Mouse (Mus musculus): ENCODE results near the gene Hist1h3g. TPM values are rescaled to one million over a fixed set of nuclear protein-coding genes. Genes with fewer than 3 reads are reported as not detected.
"Not testable (repeated sequence)": the region's sequence is repeated elsewhere in the genome, so short reads cannot be mapped to it uniquely, and the experiment has no call there.

The Hist1h3g gene
- polyA plus RNA-seq, 1 experiment, result 0.92 TPM

DNA sequence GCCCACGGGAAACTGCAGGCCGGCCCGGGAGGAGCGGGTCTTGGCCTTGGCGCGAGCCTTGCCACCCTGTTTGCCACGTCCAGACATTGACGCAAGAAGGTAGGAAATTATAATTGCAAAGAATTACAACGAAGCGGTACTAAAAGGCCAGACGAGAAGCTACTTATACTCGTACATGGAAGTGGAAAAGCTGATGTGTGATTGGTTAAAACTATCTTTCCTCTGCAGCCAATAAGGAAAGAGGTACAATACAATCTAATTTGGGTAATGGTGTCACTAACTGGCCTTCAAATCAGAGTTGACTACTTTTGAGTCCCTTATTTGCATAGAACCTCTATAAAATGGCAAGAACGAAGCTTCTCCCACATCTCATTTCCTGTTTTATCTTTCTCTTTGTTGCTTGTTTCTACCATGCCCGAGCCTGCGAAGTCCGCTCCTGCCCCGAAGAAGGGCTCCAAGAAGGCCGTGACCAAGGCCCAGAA lies 35.8 kb downstream of the Hist1h3g start, which contains the start of the genes Hist1h2ae and Hist1h2bg:
TSS of gene Hist1h2ae (minus strand) at position 199 of the 482 bp plus-strand sequence.
TSS of gene Hist1h2bg (plus strand) at position 375 of the 482 bp plus-strand sequence.
- Histone ChIP-seq H3K27ac (ENCODE audit: insufficient read depth, low read length) (peak within 1 kb of the TSS; percentile 99), H3K4me3 (ENCODE audit: insufficient read depth, low read length) (peak within 1 kb of the TSS; percentile 69), H3K4me1 (ENCODE audit: control insufficient read depth, insufficient read depth, low read length) (peaks cover 2% of the 10 kb centered on the region; the same call in 1 of the 2 replicates)
- TF ChIP-seq POLR2A (IDR thresholded peaks at IDR 0.05; ENCODE audit: extremely low read depth, insufficient read depth, low read length) (peak; percentile 75), CTCF (IDR thresholded peaks at IDR 0.05; ENCODE audit: extremely low read depth, insufficient read depth, low read length) (no peak)

DNA sequence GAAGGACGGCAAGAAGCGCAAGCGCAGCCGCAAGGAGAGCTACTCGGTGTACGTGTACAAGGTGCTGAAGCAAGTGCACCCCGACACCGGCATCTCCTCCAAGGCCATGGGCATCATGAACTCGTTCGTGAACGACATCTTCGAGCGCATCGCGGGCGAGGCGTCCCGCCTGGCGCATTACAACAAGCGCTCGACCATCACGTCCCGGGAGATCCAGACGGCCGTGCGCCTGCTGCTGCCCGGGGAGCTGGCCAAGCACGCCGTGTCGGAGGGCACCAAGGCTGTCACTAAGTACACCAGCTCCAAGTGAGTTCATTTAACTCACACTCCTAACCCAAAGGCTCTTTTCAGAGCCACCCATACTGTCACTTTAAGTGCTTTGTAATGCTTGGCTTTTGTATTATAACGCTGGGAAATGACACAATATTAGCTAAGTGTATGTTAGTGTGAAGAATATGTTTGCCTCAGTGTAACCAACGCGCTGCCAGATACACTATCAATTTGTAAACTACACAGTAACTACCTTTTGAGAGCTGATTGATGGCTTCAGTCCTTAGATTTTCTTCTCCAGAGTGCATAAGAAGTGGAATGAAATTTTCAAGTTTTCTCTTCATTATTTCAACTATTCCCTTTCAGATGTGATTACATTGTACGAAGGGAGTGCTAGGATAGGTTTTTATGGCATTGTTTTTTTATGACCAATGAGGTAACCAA lies 36.4 kb downstream of the Hist1h3g start:
- H3K4me3 ChIP-seq (ENCODE audit: insufficient read depth, low read length), result peak overlapping the region; percentile 69
- H3K27ac ChIP-seq (ENCODE audit: insufficient read depth, low read length), result peak overlapping the region; percentile 96
- not testable (repeated sequence) for H3K4me1 ChIP-seq (ENCODE audit: control insufficient read depth, insufficient read depth, low read length)

DNA sequence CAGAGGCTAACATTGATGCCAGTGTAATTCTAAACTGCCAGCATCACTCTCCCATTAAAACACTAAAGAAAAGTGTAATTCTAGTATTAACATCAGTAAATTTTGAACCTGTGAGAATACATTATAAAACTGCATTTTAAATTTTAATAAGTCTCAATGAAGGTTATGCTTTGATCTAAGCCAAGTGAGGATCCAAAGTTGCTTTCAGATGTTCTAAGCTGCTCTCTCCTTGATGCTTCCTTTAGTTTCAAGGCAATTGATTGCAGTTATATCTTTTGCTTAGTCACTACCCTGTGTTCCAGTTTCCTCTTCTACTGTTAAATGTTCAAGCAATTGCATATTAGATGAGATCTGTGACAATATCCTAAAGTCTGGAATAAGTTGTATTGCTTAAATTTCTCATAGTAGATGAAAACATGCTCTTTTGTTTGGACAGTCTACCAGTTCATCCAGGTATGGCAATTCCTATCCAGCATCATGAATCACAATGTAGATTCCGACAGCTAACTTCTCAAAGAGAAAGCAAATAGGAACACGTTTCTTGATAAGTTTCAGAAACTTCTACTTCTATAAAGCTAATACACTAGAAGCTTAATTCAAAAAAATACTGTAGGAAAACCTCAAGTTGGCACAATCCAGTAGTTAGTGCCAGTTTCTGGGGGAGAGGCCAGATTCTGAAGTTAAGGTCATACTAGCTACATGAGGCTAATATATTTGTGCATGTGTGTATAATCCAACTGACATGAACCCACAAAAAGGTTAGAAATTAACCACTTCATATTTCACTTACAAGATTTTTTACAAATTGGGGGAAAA lies 37.2 kb downstream of the Hist1h3g start:
- H3K4me3 ChIP-seq (ENCODE audit: insufficient read depth, low read length), result peak overlapping the region; percentile 69; the same call in 1 of the 2 replicates
- no peak for TF ChIP-seq CTCF (IDR thresholded peaks at IDR 0.05; ENCODE audit: extremely low read depth, insufficient read depth, low read length)
- TF ChIP-seq POLR2A (IDR thresholded peaks at IDR 0.05; ENCODE audit: extremely low read depth, insufficient read depth, low read length), result no peak
- peaks cover 2% of the 10 kb centered on the region; the same call in 1 of the 2 replicates for H3K4me1 ChIP-seq (ENCODE audit: control insufficient read depth, insufficient read depth, low read length)
- no peak overlapping the region for H3K27ac ChIP-seq (ENCODE audit: insufficient read depth, low read length)

DNA sequence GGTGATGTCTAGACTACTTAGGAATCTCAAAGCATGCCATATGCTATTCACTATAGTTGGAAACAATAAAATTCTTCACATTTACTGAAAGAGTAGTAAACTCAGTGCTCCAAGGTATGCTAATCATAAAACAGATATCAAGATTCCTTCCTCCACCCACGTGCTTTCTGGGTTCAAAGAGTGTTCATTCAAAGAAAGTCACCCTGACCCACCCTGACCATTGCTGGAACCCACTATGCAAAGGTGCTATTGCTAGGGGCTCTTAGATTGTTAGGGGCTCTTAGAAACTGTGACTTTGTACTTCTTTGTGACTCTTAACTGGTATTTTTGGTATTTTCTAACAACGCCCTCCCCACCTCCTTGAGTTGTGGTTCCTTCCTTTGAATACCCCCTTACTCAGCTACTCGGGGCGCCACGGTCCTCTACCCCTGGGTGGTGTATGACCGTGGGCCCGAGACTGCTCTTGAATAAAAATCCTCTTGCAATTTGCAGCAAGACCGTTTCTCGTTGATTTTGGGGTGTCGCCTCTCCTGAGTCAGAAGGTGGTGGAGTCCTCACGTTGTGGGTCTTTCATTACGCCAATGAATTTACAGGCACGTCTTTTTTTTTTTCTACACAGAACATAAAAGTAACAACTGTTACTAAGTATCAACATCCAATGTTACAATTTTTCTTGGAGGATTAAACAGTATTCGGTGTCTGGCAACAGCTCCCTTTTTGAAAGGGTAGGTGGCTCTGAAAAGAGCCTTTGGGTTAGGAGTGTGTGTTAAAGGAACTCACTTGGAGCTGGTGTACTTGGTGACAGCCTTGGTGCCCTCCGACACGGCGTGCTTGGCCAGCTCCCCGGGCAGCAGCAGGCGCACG lies 38.0 kb downstream of the Hist1h3g start:
- not testable (repeated sequence) for H3K4me1 ChIP-seq (ENCODE audit: control insufficient read depth, insufficient read depth, low read length); H3K27ac ChIP-seq (ENCODE audit: insufficient read depth, low read length)
- H3K4me3 ChIP-seq (ENCODE audit: insufficient read depth, low read length), result peak overlapping the region; percentile 69; the same call in 1 of the 2 replicates

DNA sequence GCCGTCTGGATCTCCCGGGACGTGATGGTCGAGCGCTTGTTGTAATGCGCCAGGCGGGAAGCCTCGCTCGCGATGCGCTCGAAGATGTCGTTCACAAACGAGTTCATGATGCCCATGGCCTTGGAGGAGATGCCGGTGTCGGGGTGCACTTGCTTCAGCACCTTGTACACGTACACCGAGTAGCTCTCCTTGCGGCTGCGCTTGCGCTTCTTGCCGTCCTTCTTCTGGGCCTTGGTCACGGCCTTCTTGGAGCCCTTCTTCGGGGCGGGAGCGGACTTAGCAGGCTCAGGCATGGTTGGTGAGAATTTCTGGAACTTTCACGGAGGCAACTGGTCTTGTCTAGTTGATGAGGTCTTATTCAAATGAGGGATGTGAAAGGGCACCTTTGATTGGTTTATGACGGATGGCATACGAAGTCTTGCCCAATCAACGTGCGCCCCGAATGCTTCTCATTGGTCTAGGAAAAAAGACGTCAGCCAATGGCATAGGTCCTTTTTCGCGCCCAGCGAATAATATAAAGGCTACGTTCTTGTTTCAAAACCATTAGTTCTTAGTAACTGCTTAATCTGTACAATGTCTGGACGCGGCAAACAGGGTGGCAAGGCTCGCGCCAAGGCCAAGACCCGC lies 38.8 kb downstream of the Hist1h3g start, which contains the start of the genes Hist1h2bf and Hist1h2ad:
TSS of gene Hist1h2bf (minus strand) at position 299 of the 627 bp plus-strand sequence.
TSS of gene Hist1h2ad (plus strand) at position 484 of the 627 bp plus-strand sequence.
- H3K4me1 ChIP-seq (ENCODE audit: control insufficient read depth, insufficient read depth, low read length), result not testable (repeated sequence)
- Histone ChIP-seq H3K27ac (ENCODE audit: insufficient read depth, low read length) (peak within 1 kb of the TSS; percentile 95), H3K4me3 (ENCODE audit: insufficient read depth, low read length) (peak within 1 kb of the TSS; percentile 32)

DNA sequence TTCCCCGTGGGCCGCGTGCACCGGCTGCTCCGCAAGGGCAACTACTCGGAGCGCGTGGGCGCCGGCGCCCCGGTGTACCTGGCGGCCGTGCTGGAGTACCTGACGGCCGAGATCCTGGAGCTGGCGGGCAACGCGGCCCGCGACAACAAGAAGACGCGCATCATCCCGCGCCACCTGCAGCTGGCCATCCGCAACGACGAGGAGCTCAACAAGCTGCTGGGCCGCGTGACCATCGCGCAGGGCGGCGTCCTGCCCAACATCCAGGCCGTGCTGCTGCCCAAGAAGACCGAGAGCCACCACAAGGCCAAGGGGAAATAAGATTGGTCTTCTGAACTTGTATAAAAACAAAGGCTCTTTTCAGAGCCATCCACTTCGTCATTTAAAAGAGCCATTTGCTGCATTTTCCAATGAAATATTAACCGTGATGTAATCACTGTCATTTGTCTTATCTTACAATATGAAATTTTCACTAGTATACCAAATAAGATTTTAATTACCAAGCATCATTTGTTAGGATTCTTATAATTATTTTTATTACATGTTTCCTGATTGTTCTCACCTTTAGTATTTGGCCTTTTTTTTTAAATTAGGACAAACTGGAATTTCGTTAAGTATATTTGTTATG lies 39.4 kb downstream of the Hist1h3g start:
- not testable (repeated sequence) for H3K4me1 ChIP-seq (ENCODE audit: control insufficient read depth, insufficient read depth, low read length); H3K4me3 ChIP-seq (ENCODE audit: insufficient read depth, low read length)
- H3K27ac ChIP-seq (ENCODE audit: insufficient read depth, low read length), result peak overlapping the region; percentile 95

DNA sequence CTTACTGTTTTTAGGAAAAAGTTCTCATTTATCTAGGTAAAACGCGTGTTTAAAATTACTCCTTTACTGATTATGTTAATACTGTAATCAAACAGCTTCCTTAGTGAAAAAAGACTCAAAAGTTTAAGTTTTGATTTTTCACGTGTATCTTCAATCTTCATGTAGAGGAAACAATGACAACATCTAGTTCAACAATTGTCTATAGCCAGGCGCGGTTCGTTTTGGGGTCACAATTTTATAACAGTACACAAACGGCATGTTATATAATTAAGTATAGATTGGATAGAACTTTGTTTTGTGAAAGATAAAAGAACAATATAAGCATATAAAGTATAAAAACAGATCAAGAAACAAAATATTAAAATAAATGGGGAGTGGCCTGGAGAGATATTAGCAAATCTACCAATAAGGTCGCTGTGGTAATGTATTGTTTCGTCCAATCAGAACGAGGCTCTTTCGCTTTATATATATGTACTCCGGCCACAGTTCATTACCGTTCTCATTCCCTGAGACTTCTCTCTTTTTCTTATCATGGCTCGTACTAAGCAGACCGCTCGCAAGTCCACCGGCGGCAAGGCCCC lies 40.1 kb downstream of the Hist1h3g start, which contains the start of gene Hist1h3d:
TSS of gene Hist1h3d (plus strand) at position 493 of the 581 bp plus-strand sequence.
- TF ChIP-seq POLR2A (IDR thresholded peaks at IDR 0.05; ENCODE audit: extremely low read depth, insufficient read depth, low read length), result peak; percentile 49; the same call in 1 of the 2 replicates
- no peak for TF ChIP-seq CTCF (IDR thresholded peaks at IDR 0.05; ENCODE audit: extremely low read depth, insufficient read depth, low read length)
- Histone ChIP-seq H3K27ac (ENCODE audit: insufficient read depth, low read length) (peak within 1 kb of the TSS; percentile 95), H3K4me1 (ENCODE audit: control insufficient read depth, insufficient read depth, low read length) (peaks cover 2% of the 10 kb centered on the region; the same call in 1 of the 2 replicates), H3K4me3 (ENCODE audit: insufficient read depth, low read length) (peak within 1 kb of the TSS; percentile 58)

DNA sequence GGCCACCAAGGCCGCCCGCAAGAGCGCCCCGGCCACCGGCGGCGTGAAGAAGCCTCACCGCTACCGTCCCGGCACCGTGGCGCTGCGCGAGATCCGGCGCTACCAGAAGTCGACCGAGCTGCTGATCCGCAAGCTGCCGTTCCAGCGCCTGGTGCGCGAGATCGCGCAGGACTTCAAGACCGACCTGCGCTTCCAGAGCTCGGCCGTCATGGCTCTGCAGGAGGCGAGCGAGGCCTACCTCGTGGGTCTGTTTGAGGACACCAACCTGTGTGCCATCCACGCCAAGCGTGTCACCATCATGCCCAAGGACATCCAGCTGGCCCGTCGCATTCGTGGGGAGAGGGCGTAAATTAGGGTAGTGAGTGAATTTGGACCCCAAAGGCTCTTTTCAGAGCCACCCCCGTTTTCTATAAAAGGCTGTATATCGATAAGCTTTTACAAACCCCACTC lies 40.7 kb downstream of the Hist1h3g start:
- H3K4me1 ChIP-seq (ENCODE audit: control insufficient read depth, insufficient read depth, low read length); H3K27ac ChIP-seq (ENCODE audit: insufficient read depth, low read length): not testable (repeated sequence)
- H3K4me3 ChIP-seq (ENCODE audit: insufficient read depth, low read length), result peak overlapping the region; percentile 58

Data from cortical plate, adult 2 months (tissue).